Mouse (Mus musculus) embryo, embryonic 10.5 days (tissue): ENCODE measurements around the gene Trpc5os.

ENCODE experiments used
- DNase-seq: peaks from one replicate; pipeline ENCODE4 v3.0.0-alpha.2; 2015; ENCODE audit warnings: low spot score

The Trpc5os gene

GRCm38 (mm10) chrX:144456281-144456680 is at the start of gene Trpc5os:
TSS of gene Trpc5os (plus strand) at chrX:144456581.
- no peak for DNase-seq

- peak; percentile 1 for DNase-seq
These were observed 48.3 kb upstream of the Trpc5os start for GRCm38 (mm10) chrX:144408036-144408435.

- DNase-seq, result no peak
These were observed 36.1 kb upstream of the Trpc5os start for GRCm38 (mm10) chrX:144420259-144420658.

GRCm38 (mm10) chrX:144421091-144421490 is 35.3 kb upstream of the Trpc5os start:
- DNase-seq, result no peak

GRCm38 (mm10) chrX:144423848-144424247 is 32.5 kb upstream of the Trpc5os start:
- DNase-seq, result no peak

- no peak for DNase-seq
These were observed 8.0 kb downstream of the Trpc5os start for GRCm38 (mm10) chrX:144464416-144464815.

- DNase-seq, result no peak
These were observed 35.0 kb downstream of the Trpc5os start for GRCm38 (mm10) chrX:144491394-144491793.

- DNase-seq, result no peak
These were observed 66.9 kb downstream of the Trpc5os start for GRCm38 (mm10) chrX:144523239-144523638.

- DNase-seq, result no peak
These were observed 69.7 kb downstream of the Trpc5os start for GRCm38 (mm10) chrX:144526042-144526441.
